27 mouse cellular contexts compared by ENCODE assay signal in the genomic region with DNA sequence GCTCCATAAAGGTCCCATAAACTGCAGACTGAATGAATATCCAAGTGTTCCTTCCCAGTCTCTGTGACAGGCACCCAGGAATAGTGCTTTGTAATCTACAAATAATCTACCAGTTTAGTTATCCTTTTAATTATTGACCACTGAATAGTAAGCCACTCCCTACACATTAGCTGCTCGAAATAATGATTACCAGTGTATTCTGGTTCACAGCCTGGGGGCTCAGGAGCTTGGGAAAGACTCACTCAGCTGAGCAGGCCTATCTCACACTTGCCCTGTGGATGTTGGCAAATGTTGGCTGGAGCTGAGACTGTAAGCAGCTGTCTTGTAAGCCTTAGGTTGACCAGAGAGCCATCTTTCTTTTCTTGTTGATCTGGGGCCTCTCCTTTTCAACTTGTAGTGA. TPM values are rescaled to one million over a fixed set of nuclear protein-coding genes. Genes with fewer than 3 reads are reported as not detected.
A peak's percentile ranks its signal among the peaks of the same experiment; 100 is the strongest.
DNase-seq lines count a peak whose midpoint lies in the region; ATAC-seq and TF ChIP-seq lines count a peak whose summit lies in the region.
"Had no signal": no experiment of that assay in that cellular context is flagged by ENCODE, and none has a peak within 500 bp of the region (broad histone marks: within the 10 kb centered on the region; RNA-seq: fewer than 3 reads in every experiment).

No protein-coding gene starts in this region.

- H3K4me2 ChIP-seq in kidney, postnatal 0 days (ENCODE audit: low read length) = no peak overlapping the region
- no peak overlapping the region for H3K4me2 ChIP-seq in hindbrain, embryonic 13.5 days
- H3K4me2 ChIP-seq: embryonic facial prominence, embryonic 12.5 days; limb, embryonic 15.5 days; liver, embryonic 13.5 days; neural tube, embryonic 15.5 days had no signal

- H3K4me1 ChIP-seq in kidney, postnatal 0 days (replicated peaks; ENCODE audit: insufficient read depth, low read length) = no peaks in the 10 kb centered on the region
- H3K4me1 ChIP-seq in hindbrain, embryonic 13.5 days (replicated peaks) = 0 out of 2 replicates have a peak, but pooled peaks cover 10% of the 10 kb centered on the region
- H3K4me1 ChIP-seq: embryonic facial prominence, embryonic 12.5 days; limb, embryonic 10.5 days; limb, embryonic 15.5 days; liver, embryonic 13.5 days had no signal

- H3K4me3 ChIP-seq in kidney, postnatal 0 days (replicated peaks; ENCODE audit: low read depth, low read length) = no peak overlapping the region
- H3K4me3 ChIP-seq in hindbrain, embryonic 13.5 days = no peak overlapping the region
- H3K4me3 ChIP-seq: embryonic facial prominence, embryonic 12.5 days; limb, embryonic 10.5 days; limb, embryonic 15.5 days; liver, embryonic 13.5 days; neural tube, embryonic 15.5 days had no signal

- WGBS in kidney, postnatal 0 days = 49% methylated on average over 1 of the region's 1 CpGs
- WGBS in hindbrain, embryonic 13.5 days = 48% methylated on average over 1 of the region's 1 CpGs

- no peak for TF ChIP-seq CTCF in kidney, postnatal 0 days (IDR thresholded peaks at IDR 0.05; ENCODE audit: low read depth)

- peak; percentile 75 for DNase-seq in kidney, adult 11 months
- peak; percentile 59 to 81 for DNase-seq in kidney, adult 8-10 months
- DNase-seq in kidney, postnatal 0 days (ENCODE audit: low spot score) = peak; percentile 58
- peak; percentile 42 to 73 for DNase-seq in kidney, postnatal 4 days
- no peak for DNase-seq in frontal cortex, postnatal 14 days (ENCODE audit: low spot score in 2 of 2)
- no peak for DNase-seq in frontal cortex, postnatal 10 days (ENCODE audit: low spot score in 2 of 2)
- DNase-seq: adrenal gland, adult 8-10 months; B cell, adult 2 months; cerebellum, adult 8-10 months; cerebellum, postnatal 36 days; heart, postnatal 14 days; layer of hippocampus, postnatal 36 days; liver, embryonic 13.5 days; lung, adult 18-20 months; midbrain, embryonic 14.5 days; retina, postnatal 1 day; right cerebral cortex, postnatal 25 days; thymus, postnatal 14 days had no signal

- H3K27me3 ChIP-seq in kidney, postnatal 0 days (ENCODE audit: insufficient read depth, low read length) = no peaks in the 10 kb centered on the region
- H3K27me3 ChIP-seq in hindbrain, embryonic 13.5 days = no peaks in the 10 kb centered on the region
- H3K27me3 ChIP-seq: embryonic facial prominence, embryonic 12.5 days; limb, embryonic 15.5 days; liver, embryonic 13.5 days; neural tube, embryonic 15.5 days had no signal

- peak; percentile 95 for ATAC-seq in kidney, postnatal 0 days (replicated peaks; ENCODE audit: low FRiP score, low read depth)
- ATAC-seq in hindbrain, embryonic 13.5 days (ENCODE audit: low FRiP score) = no peak
- ATAC-seq: forebrain, embryonic 14.5 days; hindbrain, postnatal 0 days; lung, postnatal 0 days had no signal

- H3K36me3 ChIP-seq in kidney, postnatal 0 days (ENCODE audit: insufficient read depth, low read length) = no peaks in the 10 kb centered on the region
- H3K36me3 ChIP-seq in hindbrain, embryonic 13.5 days = no peaks in the 10 kb centered on the region
- H3K36me3 ChIP-seq: embryonic facial prominence, embryonic 12.5 days; limb, embryonic 10.5 days; limb, embryonic 15.5 days; liver, embryonic 13.5 days; neural tube, embryonic 15.5 days had no signal

- no peak overlapping the region for H3K9ac ChIP-seq in kidney, postnatal 0 days (ENCODE audit: low read depth, low read length)
- H3K9ac ChIP-seq in hindbrain, embryonic 13.5 days = no peak overlapping the region
- H3K9ac ChIP-seq: embryonic facial prominence, embryonic 12.5 days; limb, embryonic 15.5 days; liver, embryonic 13.5 days; neural tube, embryonic 15.5 days had no signal

- no peaks in the 10 kb centered on the region for H3K9me3 ChIP-seq in kidney, postnatal 0 days (replicated peaks; ENCODE audit: low read length)
- H3K9me3 ChIP-seq in hindbrain, embryonic 13.5 days = no peaks in the 10 kb centered on the region
- H3K9me3 ChIP-seq: embryonic facial prominence, embryonic 12.5 days; limb, embryonic 10.5 days; limb, embryonic 15.5 days; liver, embryonic 13.5 days; neural tube, embryonic 15.5 days had no signal

- peak overlapping the region; percentile 32; the same call in 1 of the 2 replicates for H3K27ac ChIP-seq in kidney, postnatal 0 days
- no peak overlapping the region for H3K27ac ChIP-seq in hindbrain, embryonic 13.5 days
- H3K27ac ChIP-seq: embryonic facial prominence, embryonic 12.5 days; limb, embryonic 10.5 days; limb, embryonic 15.5 days; liver, embryonic 13.5 days; macrophage; neural tube, embryonic 15.5 days had no signal

RNA-seq across cellular contexts. Expression of a gene that starts 7.2 kb away (rescaled TPM):
- polyA plus RNA-seq in kidney, postnatal 0 days (2015; fragmentation: Nextera tagmentation; extraction: Ambion mirVana) = 4.5 and 5.2 TPM in 2 replicates
- 0.03 TPM in 1 of 2 replicates, not detected in the other for polyA plus RNA-seq in hindbrain, embryonic 13.5 days (2015; fragmentation: Nextera tagmentation; extraction: Ambion mirVana)
- polyA plus RNA-seq: limb, embryonic 10.5 days; limb, embryonic 15.5 days; liver, embryonic 13.5 days; macrophage had no signal

Comparison
In these comparisons a context has a peak if more than half of its experiments do, and no peak if none do; other contexts are left out.
1. DNase-seq: peak in kidney, adult 11 months (single experiment), kidney, adult 8-10 months (2 of 2), kidney, postnatal 0 days (single experiment) and kidney, postnatal 4 days (2 of 2); none in frontal cortex, postnatal 14 days (0 of 2) and frontal cortex, postnatal 10 days (0 of 2).